Mouse (Mus musculus) heart, embryonic 12.5 days (tissue): ENCODE data around the gene Casp7. TPM values are rescaled to one million over a fixed set of nuclear protein-coding genes. Genes with fewer than 3 reads are reported as not detected.

ENCODE experiments used
- ATAC-seq: fragments of 200-750 bp; cut with Nextera tagmentation; 2 replicates; pipeline ENCODE4 v1.8.0; 2017; ENCODE audit warnings: moderate TSS enrichment, moderate library complexity; ENCODE audit not compliant: insufficient number of reproducible peaks, low FRiP score
- H3K27ac ChIP-seq: fragments of 300-500 bp; sonication (generic); 2 replicates; pipeline ENCODE4 v1.5.1; 2016; ENCODE audit warnings: mild to moderate bottlenecking, moderate library complexity; ENCODE audit not compliant: poor library complexity, severe bottlenecking
- H3K27me3 ChIP-seq: fragments of 300-500 bp; sonication (generic); replicated peaks from 2 replicates; pipeline ENCODE4 v1.6.1; 2016; ENCODE audit warnings: mild to moderate bottlenecking, moderate library complexity
- H3K36me3 ChIP-seq: fragments of 300-500 bp; sonication (generic); 2 replicates; pipeline ENCODE4 v1.6.1; 2016; ENCODE audit warnings: mild to moderate bottlenecking, moderate library complexity
- H3K4me1 ChIP-seq: fragments of 300-500 bp; sonication (generic); replicated peaks from 2 replicates; pipeline ENCODE4 v1.6.1; 2016; ENCODE audit warnings: mild to moderate bottlenecking
- H3K4me2 ChIP-seq: fragments of 300-500 bp; sonication (generic); 2 replicates; pipeline ENCODE4 v1.6.1; 2016; ENCODE audit warnings: mild to moderate bottlenecking, moderate library complexity
- H3K4me3 ChIP-seq: fragments of 300-500 bp; sonication (generic); 2 replicates; pipeline ENCODE4 v1.5.1; 2016; ENCODE audit warnings: mild to moderate bottlenecking
- H3K9ac ChIP-seq: fragments of 300-500 bp; sonication (generic); 2 replicates; pipeline ENCODE4 v1.6.1; 2016; ENCODE audit warnings: mild to moderate bottlenecking, moderate library complexity
- H3K9me3 ChIP-seq: fragments of 300-500 bp; sonication (generic); replicated peaks from 2 replicates; pipeline ENCODE4 v1.6.1; 2016; ENCODE audit warnings: mild to moderate bottlenecking, moderate library complexity
- WGBS: fragments of 180-500 bp; shearing (Covaris S2); methylation state at CpG from one replicate; pipeline ENCODE4 v1.1.7; 2016; 5-methylcytosine and 5-hydroxymethylcytosine counted together
- polyA plus RNA-seq: library from polyadenylated mRNA; unstranded; fragments of >200 nt; fragmentation: Nextera tagmentation; extraction: Ambion mirVana; gene quantifications from 2 replicates; pipeline ENCODE4 v1.2.1, GENCODE M21; 2016

Casp7 gene
- polyA plus RNA-seq, 1 experiment from 2014 or later = 33.9 TPM

DNA sequence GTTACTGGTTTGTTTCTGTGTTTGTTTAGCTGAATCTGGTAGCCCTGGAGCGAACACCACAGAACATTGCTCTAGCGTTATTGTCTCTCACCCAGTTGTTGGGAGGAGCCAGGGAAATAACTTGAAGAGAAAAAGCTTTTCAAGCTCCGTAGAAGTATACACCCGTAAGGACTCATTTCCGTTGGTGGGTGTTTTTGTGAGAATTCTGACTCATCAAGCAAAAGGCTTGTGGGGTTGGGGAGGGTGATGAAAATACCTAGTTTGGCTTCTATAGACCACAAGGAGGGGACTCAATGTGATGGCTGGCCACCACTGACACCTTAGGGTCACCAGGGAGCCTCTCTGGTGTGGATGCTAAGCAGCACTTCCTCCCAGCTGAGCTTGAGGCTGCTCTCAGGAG lies 54.0 kb downstream of the Casp7 start:
- Histone ChIP-seq H3K36me3 (no peaks in the 10 kb centered on the region), H3K4me1 (no peaks in the 10 kb centered on the region), H3K4me2 (no peak overlapping the region), H3K9ac (no peak overlapping the region), H3K4me3 (no peak overlapping the region), H3K9me3 (no peaks in the 10 kb centered on the region), H3K27me3 (0 out of 2 replicates have a peak, but pooled peaks cover under 1% of the 10 kb centered on the region), H3K27ac (no peak overlapping the region)
- no peak for ATAC-seq
- 75% methylated on average over 5 of the region's 5 CpGs for WGBS

DNA sequence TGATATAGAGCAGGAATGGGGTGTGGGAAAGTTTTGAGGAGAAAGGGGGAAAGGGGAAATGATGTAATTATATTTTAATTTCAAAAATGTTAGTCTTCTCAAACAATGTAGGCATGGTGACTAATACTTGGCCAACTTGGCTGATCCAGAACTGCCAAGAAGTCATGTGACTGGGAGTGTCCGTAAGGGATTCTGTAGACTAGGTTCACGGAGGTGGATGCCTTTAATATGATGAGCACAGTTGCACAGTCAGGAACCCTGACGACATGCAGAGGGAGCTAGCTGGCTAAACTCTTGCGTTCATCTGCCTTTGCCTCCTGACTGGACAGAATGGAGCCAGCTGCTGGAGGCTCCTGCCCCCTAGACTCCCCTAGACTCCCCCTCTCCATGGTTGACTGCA lies 54.9 kb downstream of the Casp7 start:
- Histone ChIP-seq H3K4me3 (no peak overlapping the region), H3K4me2 (no peak overlapping the region), H3K9ac (no peak overlapping the region), H3K4me1 (no peaks in the 10 kb centered on the region), H3K27me3 (0 out of 2 replicates have a peak, but pooled peaks cover 5% of the 10 kb centered on the region), H3K9me3 (no peaks in the 10 kb centered on the region), H3K36me3 (no peaks in the 10 kb centered on the region), H3K27ac (no peak overlapping the region)
- no peak for ATAC-seq
- WGBS = 72% methylated on average over 4 of the region's 4 CpGs

GRCm38 (mm10) chr19:56452421-56452820 lies 55.5 kb downstream of the Casp7 start:
- Histone ChIP-seq H3K4me2 (no peak overlapping the region), H3K9ac (no peak overlapping the region), H3K9me3 (no peaks in the 10 kb centered on the region), H3K27ac (no peak overlapping the region), H3K4me1 (0 out of 2 replicates have a peak, but pooled peaks cover 5% of the 10 kb centered on the region), H3K4me3 (no peak overlapping the region), H3K27me3 (0 out of 2 replicates have a peak, but pooled peaks cover 5% of the 10 kb centered on the region), H3K36me3 (no peaks in the 10 kb centered on the region)
- 79% methylated on average over 2 of the region's 2 CpGs for WGBS
- no peak for ATAC-seq

GRCm38 (mm10) chr19:56454862-56455261 lies 57.9 kb downstream of the Casp7 start:
- H3K4me3 ChIP-seq = no peak overlapping the region
- WGBS = 49% methylated on average over 4 of the region's 4 CpGs
- no peak overlapping the region for H3K9ac ChIP-seq
- no peak overlapping the region for H3K4me2 ChIP-seq
- H3K9me3 ChIP-seq = no peaks in the 10 kb centered on the region
- H3K27me3 ChIP-seq = 0 out of 2 replicates have a peak, but pooled peaks cover 5% of the 10 kb centered on the region
- no peak overlapping the region for H3K27ac ChIP-seq
- 0 out of 2 replicates have a peak, but pooled peaks cover 8% of the 10 kb centered on the region for H3K4me1 ChIP-seq
- ATAC-seq = no peak
- H3K36me3 ChIP-seq = no peaks in the 10 kb centered on the region

DNA sequence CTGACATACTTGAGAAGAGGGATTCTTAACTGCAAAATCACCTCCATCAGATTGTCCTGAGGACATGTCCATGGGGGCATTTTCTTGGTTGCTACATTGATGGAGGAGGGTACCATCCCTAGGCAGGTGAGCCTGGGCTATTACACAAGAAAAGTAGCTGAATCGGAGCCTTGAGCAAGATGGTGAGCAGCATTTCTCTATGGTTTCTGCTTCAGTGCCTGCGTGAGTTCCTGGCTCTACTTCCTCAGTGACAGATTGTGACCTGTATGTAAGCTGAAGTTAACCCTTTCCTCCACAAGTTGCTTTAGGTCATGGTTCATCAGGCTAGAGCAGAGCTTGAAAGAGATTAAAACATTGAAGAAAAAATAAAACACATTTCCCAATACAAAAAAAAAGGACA lies 58.4 kb downstream of the Casp7 start:
- no peak for ATAC-seq
- no peaks in the 10 kb centered on the region for H3K9me3 ChIP-seq
- no peak overlapping the region for H3K4me2 ChIP-seq
- no peaks in the 10 kb centered on the region for H3K36me3 ChIP-seq
- H3K4me1 ChIP-seq = 0 out of 2 replicates have a peak, but pooled peaks cover 8% of the 10 kb centered on the region
- 0 out of 2 replicates have a peak, but pooled peaks cover 5% of the 10 kb centered on the region for H3K27me3 ChIP-seq
- H3K27ac ChIP-seq = no peak overlapping the region
- no peak overlapping the region for H3K4me3 ChIP-seq
- WGBS = 49% methylated on average over 2 of the region's 2 CpGs
- H3K9ac ChIP-seq = no peak overlapping the region

GRCm38 (mm10) chr19:56457569-56457968 lies 60.6 kb downstream of the Casp7 start:
- no peak for ATAC-seq
- Histone ChIP-seq H3K36me3 (no peaks in the 10 kb centered on the region), H3K4me1 (0 out of 2 replicates have a peak, but pooled peaks cover 8% of the 10 kb centered on the region), H3K9me3 (no peaks in the 10 kb centered on the region), H3K9ac (no peak overlapping the region), H3K4me2 (no peak overlapping the region), H3K4me3 (no peak overlapping the region), H3K27ac (no peak overlapping the region), H3K27me3 (0 out of 2 replicates have a peak, but pooled peaks cover 5% of the 10 kb centered on the region)
- 72% methylated on average over 4 of the region's 4 CpGs for WGBS

DNA sequence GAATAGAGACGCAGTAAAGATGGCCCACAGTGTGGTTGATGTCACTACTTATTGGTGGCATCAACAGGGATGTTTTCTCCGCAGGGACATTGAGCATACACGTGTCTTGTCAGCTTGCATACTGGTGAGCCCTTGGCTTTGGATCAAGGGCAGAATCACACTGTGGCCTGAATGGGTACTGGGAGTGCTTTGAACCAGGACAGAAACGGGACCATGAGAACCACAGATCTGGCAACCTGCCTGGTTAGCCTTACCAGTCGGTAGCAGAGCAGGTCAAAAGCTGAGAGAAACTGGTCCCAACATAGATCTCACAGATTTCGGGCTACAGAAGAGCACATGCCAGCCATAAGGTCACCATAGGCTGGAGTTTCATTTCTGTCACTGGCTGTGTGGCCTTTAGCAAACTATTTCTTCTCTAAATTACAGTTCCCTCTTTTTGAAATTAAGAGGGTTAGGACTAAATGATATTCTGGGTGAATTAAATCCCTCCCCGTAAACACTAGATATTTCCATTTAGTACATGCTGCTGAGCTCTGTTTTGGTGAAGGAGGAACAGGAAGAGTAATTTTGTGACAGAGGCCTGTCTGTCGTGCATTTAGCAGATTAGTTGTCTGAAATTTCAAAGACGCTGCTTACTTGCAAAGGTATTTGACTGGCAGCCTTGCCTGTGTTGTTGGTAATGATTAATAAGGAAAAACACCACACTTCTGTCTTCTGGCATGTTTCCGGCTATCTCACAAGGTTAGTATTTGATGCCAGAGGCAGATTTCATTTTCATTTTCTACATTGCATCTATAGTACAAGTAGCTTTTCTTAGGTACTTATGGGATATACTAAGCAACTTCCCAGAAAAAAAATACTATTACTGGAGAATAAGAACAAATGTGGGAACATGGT lies 62.5 kb downstream of the Casp7 start:
- Histone ChIP-seq H3K4me1 (0 out of 2 replicates have a peak, but pooled peaks cover 8% of the 10 kb centered on the region), H3K36me3 (no peaks in the 10 kb centered on the region), H3K4me2 (no peak overlapping the region), H3K4me3 (no peak overlapping the region), H3K9ac (no peak overlapping the region), H3K9me3 (no peaks in the 10 kb centered on the region), H3K27me3 (0 out of 2 replicates have a peak, but pooled peaks cover 5% of the 10 kb centered on the region), H3K27ac (no peak overlapping the region)
- no peak for ATAC-seq
- 78% methylated on average over 10 of the region's 10 CpGs for WGBS

- H3K27me3 ChIP-seq = 0 out of 2 replicates have a peak, but pooled peaks cover 5% of the 10 kb centered on the region
- H3K36me3 ChIP-seq = no peaks in the 10 kb centered on the region
- no peaks in the 10 kb centered on the region for H3K9me3 ChIP-seq
- 0 out of 2 replicates have a peak, but pooled peaks cover 8% of the 10 kb centered on the region for H3K4me1 ChIP-seq
- no peak overlapping the region for H3K4me2 ChIP-seq
- H3K27ac ChIP-seq = no peak overlapping the region
- H3K4me3 ChIP-seq = no peak overlapping the region
- H3K9ac ChIP-seq = no peak overlapping the region
- WGBS = 77% methylated on average over 2 of the region's 2 CpGs
- no peak for ATAC-seq
Observed at GRCm38 (mm10) chr19:56460241-56460640, 63.3 kb downstream of the Casp7 start.

GRCm38 (mm10) chr19:56461522-56462101 lies 64.7 kb downstream of the Casp7 start, which contains the start of gene Plekhs1:
Gene Plekhs1 (plus strand): TSS chr19:56461640.
- H3K9ac ChIP-seq = no peak within 1 kb of the TSS
- no peak within 1 kb of the TSS for H3K4me2 ChIP-seq
- no peak for ATAC-seq
- H3K27me3 ChIP-seq = no peaks in the 10 kb centered on the region
- H3K4me3 ChIP-seq = no peak within 1 kb of the TSS
- H3K4me1 ChIP-seq = 0 out of 2 replicates have a peak, but pooled peaks cover 8% of the 10 kb centered on the region
- 55% methylated on average over 10 of the region's 10 CpGs for WGBS
- H3K27ac ChIP-seq = no peak within 1 kb of the TSS
- no peaks in the 10 kb centered on the region for H3K9me3 ChIP-seq
- no peaks in the 10 kb centered on the region for H3K36me3 ChIP-seq

- no peak for ATAC-seq
- Histone ChIP-seq H3K9me3 (no peaks in the 10 kb centered on the region), H3K4me3 (no peak overlapping the region), H3K36me3 (no peaks in the 10 kb centered on the region), H3K27ac (no peak overlapping the region), H3K4me1 (no peaks in the 10 kb centered on the region), H3K4me2 (no peak overlapping the region), H3K9ac (no peak overlapping the region), H3K27me3 (no peaks in the 10 kb centered on the region)
- WGBS = 73% methylated on average over 4 of the region's 4 CpGs
Observed at GRCm38 (mm10) chr19:56462786-56463185, 65.9 kb downstream of the Casp7 start.

DNA sequence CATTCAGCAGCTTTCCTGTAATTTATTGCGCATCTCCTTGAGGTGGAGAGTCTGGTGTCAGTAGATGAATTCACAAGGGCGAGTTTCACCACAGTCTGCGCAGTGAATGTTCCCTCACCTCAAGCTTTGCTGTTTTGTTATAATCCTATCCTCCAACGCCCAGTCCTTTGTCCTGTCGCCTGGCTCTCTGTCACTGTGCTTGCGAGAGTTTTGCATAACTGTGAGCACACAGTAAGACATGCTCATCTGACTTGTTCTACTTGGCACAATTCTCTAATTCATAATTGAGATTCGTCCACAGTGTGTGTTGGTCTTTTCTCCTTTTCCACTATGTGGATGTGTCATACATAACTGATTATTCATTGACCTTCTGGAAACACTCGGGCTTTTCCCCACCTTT lies 69.6 kb downstream of the Casp7 start:
- no peak for ATAC-seq
- no peak overlapping the region for H3K4me2 ChIP-seq
- H3K36me3 ChIP-seq = no peaks in the 10 kb centered on the region
- no peaks in the 10 kb centered on the region for H3K27me3 ChIP-seq
- no peak overlapping the region for H3K9ac ChIP-seq
- H3K4me3 ChIP-seq = no peak overlapping the region
- H3K9me3 ChIP-seq = no peaks in the 10 kb centered on the region
- 82% methylated on average over 8 of the region's 8 CpGs for WGBS
- H3K27ac ChIP-seq = no peak overlapping the region
- H3K4me1 ChIP-seq = no peaks in the 10 kb centered on the region
